8 mouse cellular contexts compared by ENCODE assay signal in genomic region chr12:117200590-117200989, GRCm38 (mm10).
A peak's percentile ranks its signal among the peaks of the same experiment; 100 is the strongest.
DNase-seq lines count a peak whose midpoint lies in the region; ATAC-seq lines count a peak whose summit lies in the region.

No protein-coding gene starts in this region.

- H3K4me1 ChIP-seq in heart, embryonic 16.5 days (ENCODE audit: control insufficient read depth, insufficient read depth, low read length): peaks cover 3% of the 10 kb centered on the region
- peaks cover 30% of the 10 kb centered on the region for H3K4me1 ChIP-seq in lung, embryonic 15.5 days

- H3K9me3 ChIP-seq in heart, embryonic 16.5 days (replicated peaks; ENCODE audit: control insufficient read depth, low read length): no peaks in the 10 kb centered on the region
- no peaks in the 10 kb centered on the region for H3K9me3 ChIP-seq in lung, embryonic 15.5 days

- no peaks in the 10 kb centered on the region for H3K27me3 ChIP-seq in heart, embryonic 16.5 days (ENCODE audit: control insufficient read depth, insufficient read depth, low read length)
- H3K27me3 ChIP-seq in lung, embryonic 15.5 days: no peaks in the 10 kb centered on the region

- intact Hi-C loops in left cerebral cortex, postnatal 36 days (cut with DNase I): no loop called here

- peak overlapping the region; percentile 39 for H3K4me3 ChIP-seq in heart, embryonic 16.5 days (ENCODE audit: low read length)
- no peak overlapping the region for H3K4me3 ChIP-seq in lung, embryonic 15.5 days

- 26% methylated on average over 5 of the region's 5 CpGs for WGBS in heart, embryonic 16.5 days
- 37% methylated on average over 5 of the region's 5 CpGs for WGBS in lung, embryonic 15.5 days

- H3K27ac ChIP-seq in heart, embryonic 16.5 days (ENCODE audit: low read length): peak overlapping the region; percentile 84
- H3K27ac ChIP-seq in lung, embryonic 15.5 days: no peak overlapping the region

- H3K36me3 ChIP-seq in heart, embryonic 16.5 days (ENCODE audit: control insufficient read depth, insufficient read depth): no peaks in the 10 kb centered on the region
- no peaks in the 10 kb centered on the region for H3K36me3 ChIP-seq in lung, embryonic 15.5 days

- peak; percentile 19 for DNase-seq in embryo, embryonic 10.5 days (ENCODE audit: low spot score)
- DNase-seq in embryo, embryonic 9.5 days (ENCODE audit: extremely low spot score): no peak
- DNase-seq in adrenal gland, postnatal 14 days: peak; percentile 16
- DNase-seq in yolk sac, embryonic 10.5 days (ENCODE audit: low spot score): peak; percentile 9
- no peak for DNase-seq in left cerebral cortex, postnatal 36 days (ENCODE audit: low spot score in 2 of 2)
- DNase-seq in right cerebral cortex, adult 18-20 months: no peak

- peak overlapping the region; percentile 61 for H3K4me2 ChIP-seq in heart, embryonic 16.5 days (ENCODE audit: low read depth, low read length)
- peak overlapping the region; percentile 35 for H3K4me2 ChIP-seq in lung, embryonic 15.5 days

- ATAC-seq in heart, embryonic 16.5 days (replicated peaks; ENCODE audit: extremely low read depth, insufficient read depth, low FRiP score): peak; percentile 71
- 0 out of 2 replicates have a peak, but pooled peaks have one; percentile 19 for ATAC-seq in lung, embryonic 15.5 days (ENCODE audit: borderline replicate concordance, extremely low read depth, low FRiP score, low TSS enrichment)

- 0 out of 2 replicates have a peak overlapping the region, but pooled peaks have one; percentile 36 for H3K9ac ChIP-seq in heart, embryonic 16.5 days (ENCODE audit: low read length)
- no peak overlapping the region for H3K9ac ChIP-seq in lung, embryonic 15.5 days

Comparison
In these comparisons a context has a peak if more than half of its experiments do, and no peak if none do; other contexts are left out.
1. DNase-seq: peak in embryo, embryonic 10.5 days (single experiment), adrenal gland, postnatal 14 days (single experiment) and yolk sac, embryonic 10.5 days (single experiment); none in embryo, embryonic 9.5 days (single experiment), left cerebral cortex, postnatal 36 days (0 of 2) and right cerebral cortex, adult 18-20 months (single experiment).